Mouse (Mus musculus) CD8-positive naive resting alpha-beta T cell, adult 2 months (primary cell): ENCODE results near the gene Sirt4.
"Not testable (repeated sequence)": the region's sequence is repeated elsewhere in the genome, so short reads cannot be mapped to it uniquely, and the experiment has no call there.

ENCODE experiments used
- DNase-seq, 2 experiments: peaks; one replicate each; pipeline ENCODE4 v3.0.0; 2022; ENCODE audit warnings: low read depth in 2 of 2, low spot score in 2 of 2

Sirt4 gene

GRCm38 (mm10) chr5:115483947-115484920, at the start of gene Sirt4:
Sirt4 (minus strand) TSS chr5:115484725.
- DNase-seq, result peak; percentile 54 to 77

GRCm38 (mm10) chr5:115531671-115532270, 47.2 kb upstream of the Sirt4 start:
- DNase-seq, result no peak

GRCm38 (mm10) chr5:115530447-115530809, 45.9 kb upstream of the Sirt4 start:
- DNase-seq, result no peak

- no peak for DNase-seq
Measured at GRCm38 (mm10) chr5:115529742-115530446, 45.4 kb upstream of the Sirt4 start.

- no peak for DNase-seq
Measured at GRCm38 (mm10) chr5:115529364-115529741, 44.8 kb upstream of the Sirt4 start.

GRCm38 (mm10) chr5:115528128-115528527, 43.6 kb upstream of the Sirt4 start:
- no peak for DNase-seq

- no peak for DNase-seq
Measured at GRCm38 (mm10) chr5:115526456-115527202, 42.1 kb upstream of the Sirt4 start.

GRCm38 (mm10) chr5:115525943-115526342, 41.4 kb upstream of the Sirt4 start:
- DNase-seq, result no peak

GRCm38 (mm10) chr5:115525416-115525815, 40.9 kb upstream of the Sirt4 start:
- no peak for DNase-seq

- no peak for DNase-seq
Measured at GRCm38 (mm10) chr5:115524471-115524870, 39.9 kb upstream of the Sirt4 start.

- no peak for DNase-seq
Measured at GRCm38 (mm10) chr5:115523971-115524370, 39.4 kb upstream of the Sirt4 start.

GRCm38 (mm10) chr5:115522981-115523499, 38.5 kb upstream of the Sirt4 start:
- DNase-seq, result no peak

- no peak for DNase-seq
Measured at GRCm38 (mm10) chr5:115522531-115522930, 38.0 kb upstream of the Sirt4 start.

GRCm38 (mm10) chr5:115521553-115522461, 37.3 kb upstream of the Sirt4 start:
- DNase-seq, result peak; percentile 45 to 59

GRCm38 (mm10) chr5:115520325-115520869, 35.9 kb upstream of the Sirt4 start:
- DNase-seq, result no peak

GRCm38 (mm10) chr5:115518214-115518613, 33.7 kb upstream of the Sirt4 start:
- not testable (repeated sequence) for DNase-seq

- no peak for DNase-seq
Measured at GRCm38 (mm10) chr5:115517501-115517900, 33.0 kb upstream of the Sirt4 start.

- no peak for DNase-seq
Measured at GRCm38 (mm10) chr5:115516908-115517307, 32.4 kb upstream of the Sirt4 start.
